Mouse (Mus musculus) limb, embryonic 11.5 days (tissue): ENCODE results near the gene Tspan18. TPM values are rescaled to one million over a fixed set of nuclear protein-coding genes. Genes with fewer than 3 reads are reported as not detected.

ENCODE experiments used
- ATAC-seq: fragments of 200-750 bp; cut with Nextera tagmentation; 2 replicates; pipeline ENCODE4 v1.8.0; 2017; ENCODE audit warnings: low read depth; ENCODE audit not compliant: insufficient number of reproducible peaks, low FRiP score, low TSS enrichment
- DNase-seq: peaks from one replicate; pipeline ENCODE4 v3.0.0-alpha.2; 2015; ENCODE audit warnings: low spot score
- H3K27ac ChIP-seq: fragments of 300-500 bp; sonication (generic); replicated peaks from 2 replicates; pipeline ENCODE4 v1.5.1; 2014; ENCODE audit warnings: low read depth, mild to moderate bottlenecking, low read length
- H3K27me3 ChIP-seq: fragments of 300-500 bp; sonication (generic); 2 replicates; pipeline ENCODE4 v1.6.1; 2014; ENCODE audit warnings: mild to moderate bottlenecking, low read length, mixed read lengths; ENCODE audit not compliant: control insufficient read depth, insufficient read depth
- H3K36me3 ChIP-seq: fragments of 300-500 bp; sonication (generic); 2 replicates; pipeline ENCODE4 v1.6.1; 2014; ENCODE audit warnings: mild to moderate bottlenecking, low read length, moderate library complexity, mixed read lengths; ENCODE audit not compliant: control insufficient read depth, insufficient read depth
- H3K4me1 ChIP-seq: fragments of 300-500 bp; sonication (generic); 2 replicates; pipeline ENCODE4 v1.6.1; 2014; ENCODE audit warnings: low read length, mixed read lengths; ENCODE audit not compliant: control insufficient read depth, insufficient read depth
- H3K4me2 ChIP-seq: fragments of 300-500 bp; sonication (generic); 2 replicates; pipeline ENCODE4 v1.6.1; 2014; ENCODE audit warnings: low read depth, mild to moderate bottlenecking, moderate library complexity; ENCODE audit not compliant: severe bottlenecking
- H3K4me3 ChIP-seq: fragments of 300-500 bp; sonication (generic); 2 replicates; pipeline ENCODE4 v1.5.1; 2014; ENCODE audit warnings: low read depth, low read length
- H3K9ac ChIP-seq: fragments of 300-500 bp; sonication (generic); 2 replicates; pipeline ENCODE4 v1.6.1; 2014; ENCODE audit warnings: mild to moderate bottlenecking, low read length
- H3K9me3 ChIP-seq: fragments of 300-500 bp; sonication (generic); 2 replicates; pipeline ENCODE4 v1.6.1; 2016; ENCODE audit warnings: low read length; ENCODE audit not compliant: control insufficient read depth
- WGBS: fragments of 180-500 bp; shearing (Covaris S2); extraction: QIAGEN DNeasy Blood & Tissue Kit; methylation state at CpG from one replicate; pipeline ENCODE4 v1.1.7; 2014; 5-methylcytosine and 5-hydroxymethylcytosine counted together
- polyA plus RNA-seq: library from polyadenylated mRNA; unstranded; fragments of >200 nt; fragmentation: Nextera tagmentation; extraction: Ambion mirVana; gene quantifications from 2 replicates; pipeline ENCODE4 v1.2.1, GENCODE M21; 2014

The Tspan18 gene
- polyA plus RNA-seq, 1 experiment from 2014 or later, result 23.1 TPM

DNA sequence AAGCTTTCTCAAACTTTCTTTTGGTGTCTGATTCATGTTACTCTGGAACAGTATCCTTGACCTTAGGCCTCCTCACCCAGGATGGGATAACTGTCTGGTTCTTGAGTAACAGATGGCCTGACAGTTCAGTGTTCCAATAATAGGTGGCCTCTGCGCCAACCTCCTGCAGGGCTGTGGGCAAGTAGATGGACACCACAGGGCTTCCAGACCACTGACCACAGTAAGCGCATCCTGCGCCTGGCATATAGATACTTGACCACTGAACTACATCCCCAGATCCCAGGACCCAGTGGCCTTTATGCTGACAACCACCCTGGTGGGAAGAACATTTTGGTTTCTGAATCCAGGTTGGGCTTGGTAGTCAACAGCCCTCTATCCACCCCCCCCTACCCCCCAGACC, 114.7 kb downstream of the Tspan18 start:
- WGBS, result 95% methylated on average over 3 of the region's 3 CpGs
- no peak overlapping the region for H3K27ac ChIP-seq
- DNase-seq (no peak), ATAC-seq (no peak)
- no peak overlapping the region for H3K4me3 ChIP-seq
- no peaks in the 10 kb centered on the region for H3K4me1 ChIP-seq
- H3K36me3 ChIP-seq, result no peaks in the 10 kb centered on the region
- H3K9ac ChIP-seq, result no peak overlapping the region
- H3K27me3 ChIP-seq, result no peaks in the 10 kb centered on the region
- no peak overlapping the region for H3K4me2 ChIP-seq
- no peaks in the 10 kb centered on the region for H3K9me3 ChIP-seq

DNA sequence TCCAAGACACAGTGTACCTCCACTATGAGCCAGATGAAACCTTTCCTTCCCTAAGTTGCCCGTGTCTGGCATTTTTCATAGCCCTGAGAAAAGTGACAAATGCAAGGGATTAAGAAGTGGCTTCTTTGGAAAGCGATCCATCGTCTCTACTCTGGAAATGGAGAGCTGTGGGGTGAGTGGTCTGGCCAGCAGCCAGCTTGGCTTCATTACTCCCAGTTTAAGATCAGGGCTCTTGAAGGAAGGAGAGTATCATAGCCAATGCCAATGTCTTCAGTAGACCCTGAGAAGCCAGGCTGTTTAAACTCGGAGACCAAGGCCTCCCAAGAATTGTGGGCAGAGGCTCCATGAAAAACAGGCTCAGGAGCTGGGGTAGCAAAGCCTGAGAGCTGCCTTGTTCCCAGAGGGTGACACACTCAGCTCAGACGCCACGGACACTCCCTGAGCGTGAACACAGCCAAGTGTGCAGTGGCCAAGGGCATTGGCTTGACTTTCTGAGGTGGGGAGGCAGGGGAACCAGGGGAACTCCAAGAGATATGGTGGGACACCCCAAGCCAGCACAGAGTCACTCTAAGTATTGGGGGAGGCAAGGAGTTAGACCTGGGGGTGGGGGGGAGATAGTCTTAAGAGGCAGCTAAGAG, 115.8 kb downstream of the Tspan18 start:
- Histone ChIP-seq H3K36me3 (no peaks in the 10 kb centered on the region), H3K9ac (no peak overlapping the region), H3K9me3 (no peaks in the 10 kb centered on the region), H3K4me3 (no peak overlapping the region), H3K27ac (no peak overlapping the region), H3K4me1 (no peaks in the 10 kb centered on the region), H3K27me3 (no peaks in the 10 kb centered on the region), H3K4me2 (no peak overlapping the region)
- 84% methylated on average over 7 of the region's 7 CpGs for WGBS
- no peak for ATAC-seq
- DNase-seq, result no peak

DNA sequence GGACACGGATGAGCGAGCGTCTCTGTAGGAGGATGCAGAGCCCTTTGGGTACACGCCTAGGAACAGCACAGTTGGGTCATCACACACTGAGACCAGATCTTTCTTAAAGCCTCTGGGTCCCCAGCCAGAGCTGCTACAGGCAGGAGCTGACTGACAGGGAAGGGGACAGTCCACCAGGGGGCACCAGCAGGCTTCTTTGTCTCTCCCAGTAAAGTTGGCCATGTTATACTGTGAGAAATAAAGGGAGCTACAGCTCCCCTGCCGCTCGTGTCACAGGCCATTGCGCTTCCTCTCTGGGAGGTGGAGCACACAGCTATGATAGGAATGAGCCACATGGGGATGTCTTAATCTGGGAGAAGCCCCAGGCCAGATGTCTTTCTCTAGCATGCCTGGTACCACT, 117.3 kb downstream of the Tspan18 start:
- 11% methylated on average over 7 of the region's 7 CpGs for WGBS
- ATAC-seq, result peak; percentile 69
- H3K27ac ChIP-seq, result no peak overlapping the region

DNA sequence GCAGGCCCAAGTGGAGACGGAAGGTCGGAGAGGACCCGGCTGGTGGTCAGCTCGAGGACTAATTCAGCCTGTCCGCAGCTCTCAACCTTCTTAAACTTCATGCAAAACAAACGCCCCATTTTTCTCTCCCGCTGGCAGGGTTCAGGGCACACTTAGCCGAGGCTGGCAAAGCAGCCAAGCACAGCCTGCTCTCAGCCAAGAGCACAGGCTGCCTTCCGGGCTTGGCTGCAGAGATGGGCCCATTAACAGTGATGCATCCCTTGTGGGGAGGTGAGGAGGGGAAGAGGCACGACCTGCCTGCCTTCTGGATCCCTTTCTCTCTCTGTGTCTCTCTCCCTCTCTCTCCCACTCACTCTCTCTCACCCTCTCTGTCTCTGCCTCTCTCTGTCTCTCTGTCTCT, 118.5 kb downstream of the Tspan18 start:
- Histone ChIP-seq H3K4me2 (no peak overlapping the region), H3K27me3 (no peaks in the 10 kb centered on the region), H3K4me1 (no peaks in the 10 kb centered on the region), H3K9ac (no peak overlapping the region), H3K9me3 (no peaks in the 10 kb centered on the region), H3K36me3 (no peaks in the 10 kb centered on the region), H3K27ac (no peak overlapping the region), H3K4me3 (no peak overlapping the region)
- WGBS, result 77% methylated on average over 10 of the region's 10 CpGs
- DNase-seq, result no peak
- no peak for ATAC-seq

More for the DNA sequence above, 117.3 kb downstream of the Tspan18 start:
- no peaks in the 10 kb centered on the region for H3K9me3 ChIP-seq
- no peaks in the 10 kb centered on the region for H3K27me3 ChIP-seq
- no peak overlapping the region for H3K4me3 ChIP-seq
- H3K36me3 ChIP-seq, result no peaks in the 10 kb centered on the region
- no peaks in the 10 kb centered on the region for H3K4me1 ChIP-seq
- no peak overlapping the region for H3K4me2 ChIP-seq
- H3K9ac ChIP-seq, result no peak overlapping the region
- DNase-seq, result peak; percentile 93

DNA sequence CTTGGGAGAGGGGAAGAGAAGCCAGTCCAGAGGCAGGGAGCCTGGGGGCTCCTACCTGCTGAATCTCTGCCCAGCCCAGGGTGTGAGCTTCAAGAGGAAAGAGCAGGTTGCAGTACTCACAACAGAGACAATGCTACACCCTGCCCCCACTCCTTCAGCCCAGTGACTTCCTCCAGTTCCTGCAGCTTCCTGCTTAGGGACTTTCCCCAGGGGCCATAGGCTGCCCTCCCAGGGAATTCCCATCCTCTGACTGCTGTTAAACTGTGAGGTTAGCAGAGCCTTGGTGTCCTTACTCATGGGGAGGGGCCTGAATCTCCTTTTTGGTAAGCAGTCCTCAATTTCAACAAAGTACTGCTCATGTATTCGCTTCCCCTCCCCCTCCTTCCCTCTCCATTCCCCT, 120.1 kb downstream of the Tspan18 start:
- ATAC-seq (no peak), DNase-seq (no peak)
- no peak overlapping the region for H3K9ac ChIP-seq
- H3K9me3 ChIP-seq, result no peaks in the 10 kb centered on the region
- no peak overlapping the region for H3K27ac ChIP-seq
- no peaks in the 10 kb centered on the region for H3K36me3 ChIP-seq
- WGBS, result 69% methylated on average over 1 of the region's 1 CpGs
- H3K27me3 ChIP-seq, result no peaks in the 10 kb centered on the region
- no peak overlapping the region for H3K4me3 ChIP-seq
- H3K4me1 ChIP-seq, result no peaks in the 10 kb centered on the region
- no peak overlapping the region for H3K4me2 ChIP-seq

DNA sequence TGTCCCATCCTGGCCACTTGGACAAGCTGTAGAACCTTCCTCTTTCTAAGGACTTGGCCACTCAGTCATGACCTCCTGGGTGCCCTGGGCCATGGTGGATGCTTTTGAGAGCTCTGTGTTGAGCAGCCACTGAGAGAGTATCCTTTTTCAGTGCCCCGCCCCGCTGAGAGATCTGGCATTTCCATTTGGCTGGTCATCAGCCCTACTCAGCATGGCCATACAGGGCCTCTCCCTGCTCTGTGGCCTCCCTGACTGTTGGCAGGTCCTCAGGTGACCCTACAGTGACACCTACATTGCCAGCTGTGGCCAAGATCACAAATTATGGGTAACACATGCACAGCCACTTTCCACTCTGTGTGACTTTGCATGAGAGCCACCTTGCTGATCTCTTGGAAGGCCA, 121.4 kb downstream of the Tspan18 start:
- H3K27me3 ChIP-seq, result no peaks in the 10 kb centered on the region
- no peaks in the 10 kb centered on the region for H3K36me3 ChIP-seq
- H3K4me2 ChIP-seq, result no peak overlapping the region
- H3K4me3 ChIP-seq, result no peak overlapping the region
- WGBS, result 84% methylated on average over 2 of the region's 2 CpGs
- DNase-seq (no peak), ATAC-seq (no peak)
- H3K9ac ChIP-seq, result no peak overlapping the region
- no peaks in the 10 kb centered on the region for H3K9me3 ChIP-seq
- H3K4me1 ChIP-seq, result no peaks in the 10 kb centered on the region
- no peak overlapping the region for H3K27ac ChIP-seq

DNA sequence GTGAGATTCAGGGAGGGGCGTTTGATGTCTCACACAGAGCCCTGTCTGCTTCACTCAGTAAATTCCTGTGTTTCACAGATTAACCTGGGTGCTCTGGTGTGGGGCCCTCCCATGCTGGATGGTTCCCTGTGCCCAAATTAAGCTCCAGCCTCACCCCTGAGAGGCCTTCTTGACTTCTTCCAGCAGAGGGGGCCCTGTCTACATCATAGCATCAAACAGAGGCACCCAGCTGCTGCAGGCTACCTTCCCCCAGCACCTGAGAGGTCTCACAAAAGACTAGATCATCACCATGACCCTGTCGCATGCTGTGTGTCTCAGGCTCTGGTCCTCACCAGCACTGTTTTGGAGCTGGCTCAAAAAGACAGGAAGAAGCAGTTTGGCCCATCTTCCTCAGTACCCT, 121.9 kb downstream of the Tspan18 start:
- H3K36me3 ChIP-seq, result no peaks in the 10 kb centered on the region
- H3K9me3 ChIP-seq, result no peaks in the 10 kb centered on the region
- H3K4me3 ChIP-seq, result no peak overlapping the region
- no peaks in the 10 kb centered on the region for H3K27me3 ChIP-seq
- no peak overlapping the region for H3K9ac ChIP-seq
- H3K4me1 ChIP-seq, result no peaks in the 10 kb centered on the region
- WGBS, result 69% methylated on average over 2 of the region's 2 CpGs
- no peak for DNase-seq
- ATAC-seq, result no peak
- H3K4me2 ChIP-seq, result no peak overlapping the region
- H3K27ac ChIP-seq, result no peak overlapping the region

DNA sequence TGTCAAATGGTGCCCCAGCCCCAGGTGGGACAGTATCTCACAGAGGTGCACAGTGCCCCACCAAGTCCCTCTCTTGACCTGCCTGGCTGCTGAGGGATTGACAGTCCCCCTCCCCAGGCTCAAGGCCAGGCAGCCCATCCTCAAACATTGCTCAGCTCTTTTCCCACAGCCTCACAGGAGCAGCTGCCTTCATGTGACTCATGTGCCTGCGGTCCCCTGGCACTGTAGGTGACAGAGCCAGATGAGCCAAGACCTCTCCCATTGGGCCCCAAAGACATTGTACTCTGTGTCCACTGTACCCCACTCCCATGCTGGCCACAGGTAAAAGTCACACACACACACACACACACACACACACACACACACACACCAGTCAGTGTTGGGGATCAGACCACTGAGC, 128.2 kb downstream of the Tspan18 start:
- Histone ChIP-seq H3K27ac (no peak overlapping the region), H3K9me3 (no peaks in the 10 kb centered on the region), H3K4me2 (no peak overlapping the region), H3K9ac (no peak overlapping the region), H3K4me1 (no peaks in the 10 kb centered on the region), H3K4me3 (no peak overlapping the region), H3K27me3 (no peaks in the 10 kb centered on the region), H3K36me3 (no peaks in the 10 kb centered on the region)
- WGBS, result 82% methylated on average over 1 of the region's 1 CpGs
- DNase-seq (no peak), ATAC-seq (no peak)

DNA sequence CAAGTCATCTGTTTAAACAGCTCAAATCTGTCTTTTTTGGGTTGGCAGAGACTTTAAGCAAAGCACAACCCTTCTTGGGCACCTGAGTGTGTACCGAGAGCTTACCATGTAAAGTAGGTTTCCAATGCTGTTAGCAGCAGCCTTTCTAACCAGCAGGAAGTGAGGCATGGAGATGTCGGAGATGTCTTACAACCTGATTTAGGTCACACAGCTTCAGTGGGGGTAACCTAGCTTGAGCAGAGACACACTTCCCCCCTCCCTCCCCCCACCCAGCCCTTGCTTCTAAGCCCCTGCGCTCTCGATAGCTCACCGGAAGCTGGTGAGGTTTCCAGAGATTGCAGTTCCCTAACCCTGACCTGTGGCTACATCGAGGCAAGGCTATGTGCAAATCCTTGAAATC, 129.7 kb downstream of the Tspan18 start:
- Histone ChIP-seq H3K4me1 (no peaks in the 10 kb centered on the region), H3K27ac (no peak overlapping the region), H3K36me3 (no peaks in the 10 kb centered on the region), H3K9me3 (no peaks in the 10 kb centered on the region), H3K4me3 (no peak overlapping the region), H3K9ac (no peak overlapping the region), H3K27me3 (no peaks in the 10 kb centered on the region), H3K4me2 (no peak overlapping the region)
- WGBS, result 84% methylated on average over 6 of the region's 6 CpGs
- ATAC-seq (no peak), DNase-seq (no peak)
